Mouse (Mus musculus) embryo, embryonic 11 days (tissue): ENCODE data around the gene Vps8.

Experiments
- DNase-seq: peaks from one replicate; pipeline ENCODE4 v3.0.0-alpha.2; 2015

Vps8 gene

GRCm38 (mm10) chr16:21422645-21423545, at the start of gene Vps8:
Vps8 (plus strand) TSS chr16:21423118.
- peak; percentile 96 for DNase-seq

- DNase-seq = no peak
Observed at GRCm38 (mm10) chr16:21373316-21373960, 49.5 kb upstream of the Vps8 start.

GRCm38 (mm10) chr16:21374067-21374466, 48.9 kb upstream of the Vps8 start:
- DNase-seq = no peak

- no peak for DNase-seq
Observed at GRCm38 (mm10) chr16:21375147-21375546, 47.8 kb upstream of the Vps8 start.

GRCm38 (mm10) chr16:21376316-21376715, 46.6 kb upstream of the Vps8 start:
- DNase-seq = no peak

- no peak for DNase-seq
Observed at GRCm38 (mm10) chr16:21376949-21377604, 45.8 kb upstream of the Vps8 start.

- no peak for DNase-seq
Observed at GRCm38 (mm10) chr16:21377605-21377968, 45.3 kb upstream of the Vps8 start.

- no peak for DNase-seq
Observed at GRCm38 (mm10) chr16:21381469-21381868, 41.4 kb upstream of the Vps8 start.

GRCm38 (mm10) chr16:21382152-21382911, 40.6 kb upstream of the Vps8 start:
- no peak for DNase-seq

- DNase-seq = no peak
Observed at GRCm38 (mm10) chr16:21385926-21386881, 36.7 kb upstream of the Vps8 start.

- DNase-seq = no peak
Observed at GRCm38 (mm10) chr16:21389316-21389715, 33.6 kb upstream of the Vps8 start.

- DNase-seq = no peak
Observed at GRCm38 (mm10) chr16:21390744-21391143, 32.2 kb upstream of the Vps8 start.

GRCm38 (mm10) chr16:21392099-21392498, 30.8 kb upstream of the Vps8 start:
- DNase-seq = no peak

GRCm38 (mm10) chr16:21392517-21393112, 30.3 kb upstream of the Vps8 start:
- DNase-seq = peak; percentile 95

GRCm38 (mm10) chr16:21395546-21395945, 27.4 kb upstream of the Vps8 start:
- no peak for DNase-seq

GRCm38 (mm10) chr16:21397681-21398080, 25.2 kb upstream of the Vps8 start:
- no peak for DNase-seq

GRCm38 (mm10) chr16:21398345-21399051, 24.4 kb upstream of the Vps8 start:
- peak; percentile 54 for DNase-seq

- no peak for DNase-seq
Observed at GRCm38 (mm10) chr16:21399942-21400341, 23.0 kb upstream of the Vps8 start.

- DNase-seq = no peak
Observed at GRCm38 (mm10) chr16:21402068-21402467, 20.9 kb upstream of the Vps8 start.

GRCm38 (mm10) chr16:21403402-21403801, 19.5 kb upstream of the Vps8 start:
- DNase-seq = no peak

- no peak for DNase-seq
Observed at GRCm38 (mm10) chr16:21404631-21405030, 18.3 kb upstream of the Vps8 start.
